Mouse (Mus musculus): Measurements from ENCODE around the gene 4921536K21Rik. TPM values are rescaled to one million over a fixed set of nuclear protein-coding genes. Genes with fewer than 3 reads are reported as not detected.

4921536K21Rik gene
- polyA plus RNA-seq (2017; shearing (Covaris generic)) = not detected

DNA sequence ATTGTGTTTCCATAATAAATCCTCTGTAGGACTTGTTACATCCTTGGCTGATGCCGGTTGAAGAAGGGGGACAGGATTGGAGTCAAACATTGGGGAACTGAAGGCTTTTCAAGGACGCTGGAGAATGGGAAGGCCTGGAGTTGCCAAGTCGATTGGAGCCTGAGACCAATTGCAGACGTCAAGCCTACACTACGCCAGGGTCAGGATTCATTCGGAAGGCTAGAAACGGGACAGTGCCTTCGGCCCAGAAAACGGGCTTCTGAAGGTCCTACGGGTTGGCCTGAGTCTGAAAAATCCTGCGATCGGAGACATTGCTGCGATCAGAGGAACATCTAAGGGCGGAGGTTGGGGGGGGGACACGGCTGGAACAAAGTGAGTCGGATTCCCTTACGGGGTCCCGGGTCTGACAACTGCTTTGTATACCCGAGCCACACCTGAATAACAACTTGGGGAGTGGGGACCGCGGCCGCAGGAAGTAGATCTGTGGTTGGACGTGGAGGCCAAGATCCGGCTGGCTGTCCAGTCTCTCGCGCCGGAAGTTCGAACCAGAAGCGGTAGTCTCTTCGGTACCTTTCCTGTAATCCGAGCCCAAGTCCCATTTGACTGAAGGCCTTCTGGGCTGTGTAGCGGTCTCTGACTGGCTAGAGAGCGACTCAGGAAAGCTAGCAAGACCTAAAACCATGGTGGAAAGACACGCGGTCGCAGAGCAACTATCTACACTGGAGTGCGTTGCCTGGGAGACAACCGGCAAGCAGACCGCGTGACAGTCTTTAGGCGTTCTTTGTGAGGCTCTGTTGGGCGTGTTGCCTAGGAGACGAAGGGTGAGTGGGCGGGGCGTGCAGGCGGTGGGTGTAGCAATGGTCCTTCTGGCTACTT, at the start of gene 4921536K21Rik, which contains the start of gene Dusp18:
TSS of gene 4921536K21Rik (minus strand) at position 693 of the 876 bp plus-strand sequence.
TSS of gene Dusp18 (plus strand) at position 835 of the 876 bp plus-strand sequence.

DNA sequence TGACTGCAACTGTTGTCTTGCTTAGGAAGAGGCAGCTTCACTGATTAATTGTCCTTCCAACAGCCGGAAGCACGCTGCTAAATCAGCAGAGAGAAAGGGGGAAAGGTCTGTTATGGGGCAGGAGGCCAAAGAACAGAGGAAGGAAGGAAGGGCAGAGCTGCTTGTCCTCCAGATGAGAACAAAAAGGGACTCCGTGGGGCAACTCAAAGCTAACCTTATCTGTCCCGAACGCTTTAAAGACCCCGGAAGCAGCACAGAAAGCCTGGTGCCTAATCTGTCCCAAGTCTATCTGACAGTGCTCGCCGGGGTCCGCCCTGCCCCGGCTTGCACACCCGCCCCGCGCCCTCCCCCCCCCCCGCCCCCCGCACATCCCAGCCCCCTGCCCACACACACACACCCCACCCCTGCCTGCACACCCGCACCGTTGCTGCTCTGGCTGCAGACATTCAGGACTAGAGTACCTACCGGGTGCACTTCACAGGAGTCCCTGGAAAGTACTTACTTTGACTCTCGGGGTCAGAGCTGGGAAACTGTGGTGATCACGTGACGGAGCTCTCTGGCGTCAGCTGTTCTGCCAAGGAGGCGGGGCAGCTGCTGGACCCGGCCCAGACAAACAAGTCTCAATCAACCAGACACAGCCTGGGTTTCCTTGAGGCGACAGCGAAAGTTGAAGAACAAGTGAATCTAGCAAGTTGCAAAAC, 36.8 kb upstream of the 4921536K21Rik start, which contains the start of gene Tcn2:
TSS of gene Tcn2 (minus strand) at position 649 of the 701 bp plus-strand sequence.

DNA sequence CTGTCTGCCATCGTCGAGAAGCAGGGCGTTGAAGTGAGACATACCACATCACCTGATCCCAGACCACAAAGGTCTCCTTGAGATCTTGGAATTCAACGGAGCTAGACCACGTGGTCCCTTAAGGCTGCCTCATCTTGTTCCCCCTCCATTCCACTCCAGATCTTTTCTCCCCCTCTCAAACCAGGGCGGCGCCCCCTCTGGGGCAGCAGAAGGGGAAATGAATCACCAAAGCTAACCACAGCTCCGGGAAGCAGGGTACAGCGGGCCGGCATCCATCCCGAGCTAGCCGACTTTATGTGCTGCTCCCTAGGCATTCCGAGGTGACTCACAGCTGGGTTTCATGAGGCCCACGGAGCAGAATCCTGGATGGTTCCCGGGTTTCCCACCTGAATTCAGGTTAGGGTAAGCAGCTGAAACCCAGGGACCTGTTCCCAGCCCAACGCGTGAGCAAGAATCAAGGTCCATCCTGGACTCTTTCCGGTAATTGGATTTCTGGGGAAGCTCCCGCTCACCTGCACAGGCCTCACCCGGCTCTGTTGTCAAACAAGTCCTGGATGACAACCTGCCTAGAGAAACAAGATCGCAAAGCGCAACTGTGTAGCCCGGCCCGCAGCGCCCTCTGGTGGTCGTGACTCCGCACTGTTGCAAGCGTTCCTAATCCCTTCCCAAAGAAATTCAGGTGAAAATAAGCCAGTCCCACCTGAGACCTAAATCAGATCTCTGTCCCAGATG, 19.4 kb upstream of the 4921536K21Rik start, which contains the start of gene Slc35e4:
TSS of gene Slc35e4 (minus strand) at position 556 of the 732 bp plus-strand sequence.

DNA sequence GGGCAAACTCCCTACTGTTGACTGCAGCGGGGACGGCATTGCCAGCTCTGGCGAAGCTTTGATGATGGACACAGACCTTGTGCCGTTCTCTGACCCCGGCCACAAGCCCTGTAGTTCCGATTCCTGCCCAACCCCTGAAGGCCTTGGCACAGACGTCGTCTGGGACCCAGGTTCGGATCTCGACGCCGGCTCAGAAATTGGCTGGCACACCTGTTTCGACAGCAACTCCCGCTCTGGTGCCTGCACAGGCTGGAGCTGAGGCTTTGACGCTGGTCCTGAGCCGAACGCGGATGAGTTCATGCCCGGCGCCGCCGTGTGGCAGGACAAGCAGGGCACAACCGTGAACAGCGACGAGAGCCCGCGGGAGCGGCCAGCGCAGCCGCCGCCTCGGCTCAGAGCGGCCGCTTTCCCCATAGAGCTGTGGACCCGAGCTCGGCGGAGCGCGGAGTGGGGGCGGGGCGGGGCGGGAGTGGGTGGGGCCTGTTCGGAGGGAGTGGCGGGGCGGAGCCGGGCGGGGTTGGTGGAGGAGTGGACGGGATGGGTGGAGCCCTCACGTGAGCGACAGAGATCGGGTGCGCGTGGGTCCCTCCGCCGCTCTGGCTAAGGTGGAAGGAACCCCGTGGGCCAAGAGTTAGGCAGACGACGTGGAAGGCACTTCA, 31.3 kb downstream of the 4921536K21Rik start, which contains the start of gene Osbp2:
TSS of gene Osbp2 (minus strand) at position 450 of the 659 bp plus-strand sequence.

Other genes with a start within 250 kb of the 4921536K21Rik start
- 29.2 TPM for gene Morc2a, start 245.9 kb downstream of the 4921536K21Rik start, polyA plus RNA-seq (2017; shearing (Covaris generic))
- gene Osbp2, start 31.2 kb downstream of the 4921536K21Rik start, polyA plus RNA-seq (2017; shearing (Covaris generic)) = 0.10 TPM
- gene Dusp18, start 142 bp upstream of the 4921536K21Rik start, polyA plus RNA-seq (2017; shearing (Covaris generic)) = 0.22 TPM
- 1.7 TPM for gene Slc35e4, start 19.6 kb upstream of the 4921536K21Rik start, polyA plus RNA-seq (2017; shearing (Covaris generic))
- gene Tcn2, start 37.1 kb upstream of the 4921536K21Rik start, polyA plus RNA-seq (2017; shearing (Covaris generic)) = 28.9 TPM
- gene Pes1, start 68.9 kb upstream of the 4921536K21Rik start, polyA plus RNA-seq (2017; shearing (Covaris generic)) = 90.5 TPM
- not detected for gene 4930556J24Rik, start 81.7 kb upstream of the 4921536K21Rik start, polyA plus RNA-seq (2017; shearing (Covaris generic))
- 0.18 TPM for gene Gal3st1, start 88.5 kb upstream of the 4921536K21Rik start, polyA plus RNA-seq (2017; shearing (Covaris generic))
- gene Sec14l4, start 136.4 kb upstream of the 4921536K21Rik start, polyA plus RNA-seq (2017; shearing (Covaris generic)) = not detected
- gene Sec14l3, start 169.7 kb upstream of the 4921536K21Rik start, polyA plus RNA-seq (2017; shearing (Covaris generic)) = not detected
- gene Mtfp1, start 200.3 kb upstream of the 4921536K21Rik start, polyA plus RNA-seq (2017; shearing (Covaris generic)) = 1.7 TPM
- 1.4 TPM for gene Sec14l2, start 228.3 kb upstream of the 4921536K21Rik start, polyA plus RNA-seq (2017; shearing (Covaris generic))
- 56.0 TPM for gene Rnf215, start 240.1 kb upstream of the 4921536K21Rik start, polyA plus RNA-seq (2017; shearing (Covaris generic))

Data from CD4-positive, CD25-positive, alpha-beta regulatory T cell (primary cell).